ENCODE assay signal across 8 mouse cellular contexts in genomic region chr19:5770311-5770710, GRCm38 (mm10). TPM values are rescaled to one million over a fixed set of nuclear protein-coding genes. Genes with fewer than 3 reads are reported as not detected.
A peak's percentile ranks its signal among the peaks of the same experiment; 100 is the strongest.
DNase-seq lines count a peak whose midpoint lies in the region; ATAC-seq and TF ChIP-seq lines count a peak whose summit lies in the region.

No protein-coding gene starts in this region.

- no peaks in the 10 kb centered on the region for H3K9me3 ChIP-seq in heart, embryonic 11.5 days (replicated peaks; ENCODE audit: control insufficient read depth, low read length)
- no peaks in the 10 kb centered on the region for H3K9me3 ChIP-seq in ES-E14 (ENCODE audit: control insufficient read depth, insufficient read depth, low read depth, low read length)
- H3K9me3 ChIP-seq in forebrain, postnatal 0 days (ENCODE audit: low read length) = no peaks in the 10 kb centered on the region

- H3K27ac ChIP-seq in heart, embryonic 11.5 days (ENCODE audit: low read depth, low read length) = peak overlapping the region; percentile 88; the same call in 1 of the 2 replicates
- no peak overlapping the region for H3K27ac ChIP-seq in ES-E14 (ENCODE audit: insufficient read depth, low read depth, low read length, poor library complexity, severe bottlenecking)
- peak overlapping the region; percentile 79 for H3K27ac ChIP-seq in forebrain, postnatal 0 days (ENCODE audit: low read depth, low read length)

- no peak for ATAC-seq in heart, embryonic 11.5 days (replicated peaks; ENCODE audit: insufficient number of reproducible peaks, low FRiP score, low TSS enrichment)
- no peak for ATAC-seq in forebrain, postnatal 0 days

- H3K4me1 ChIP-seq in heart, embryonic 11.5 days (ENCODE audit: control insufficient read depth, insufficient read depth, low read length) = peaks cover 12% of the 10 kb centered on the region
- peaks cover 0 to 7% of the 10 kb centered on the region in 2 experiments; a peak in 2 of 4 replicates for H3K4me1 ChIP-seq in ES-E14 (ENCODE audit: control insufficient read depth in 2 of 2, insufficient read depth in 2 of 2, low read length in 2 of 2, poor library complexity in 1 of 2)
- peaks cover 9% of the 10 kb centered on the region for H3K4me1 ChIP-seq in forebrain, postnatal 0 days (ENCODE audit: insufficient read depth)

- DNase-seq in heart, adult 8-10 months (ENCODE audit: low spot score) = no peak
- DNase-seq in ES-E14 (ENCODE audit: low read depth, low spot score) = no peak
- DNase-seq in forebrain, postnatal 0 days = no peak
- peak; percentile 37 for DNase-seq in lung, postnatal 10 days
- DNase-seq in urinary bladder, postnatal 10 days (ENCODE audit: low spot score) = no peak
- no peak for DNase-seq in thymus, adult 18-20 months
- DNase-seq in embryo, embryonic 9.5 days (ENCODE audit: extremely low spot score) = no peak

- H3K4me2 ChIP-seq in heart, embryonic 11.5 days = peak overlapping the region; percentile 87
- H3K4me2 ChIP-seq in forebrain, postnatal 0 days (ENCODE audit: low read depth) = peak overlapping the region; percentile 65

- H3K9ac ChIP-seq in heart, embryonic 11.5 days (ENCODE audit: low read depth, low read length) = peak overlapping the region; percentile 87
- peak overlapping the region; percentile 78 for H3K9ac ChIP-seq in ES-E14 (ENCODE audit: insufficient read depth, low read depth, low read length, poor library complexity, severe bottlenecking)
- peak overlapping the region; percentile 84 for H3K9ac ChIP-seq in forebrain, postnatal 0 days

- peak overlapping the region; percentile 94 for H3K4me3 ChIP-seq in heart, embryonic 11.5 days (ENCODE audit: low read depth, low read length)
- peak overlapping the region; percentile 77 to 94 for H3K4me3 ChIP-seq in ES-E14 (ENCODE audit: insufficient read depth in 1 of 2, low read depth in 1 of 2, low read length in 2 of 2, poor library complexity in 1 of 2, severe bottlenecking in 1 of 2)
- H3K4me3 ChIP-seq in forebrain, postnatal 0 days (ENCODE audit: low read depth, low read length) = peak overlapping the region; percentile 66

- in situ Hi-C loops in ES-E14 (cut with MboI; ENCODE audit: low sequenced_read_pairs in 2 of 2, unreplicated experiment in 2 of 2) = no loop called here

- no peak for TF ChIP-seq CTCF in forebrain, postnatal 0 days (IDR thresholded peaks at IDR 0.05; ENCODE audit: low read depth)

- peaks cover 13% of the 10 kb centered on the region for H3K36me3 ChIP-seq in heart, embryonic 11.5 days (ENCODE audit: control insufficient read depth, insufficient read depth, low read length)
- H3K36me3 ChIP-seq in ES-E14 (ENCODE audit: control insufficient read depth, insufficient read depth, low read length, poor library complexity, severe bottlenecking) = peaks cover 8% of the 10 kb centered on the region
- peaks cover 30% of the 10 kb centered on the region for H3K36me3 ChIP-seq in forebrain, postnatal 0 days (ENCODE audit: insufficient read depth)

- no peaks in the 10 kb centered on the region for H3K27me3 ChIP-seq in heart, embryonic 11.5 days (ENCODE audit: control insufficient read depth, insufficient read depth, low read length)
- H3K27me3 ChIP-seq in forebrain, postnatal 0 days (ENCODE audit: insufficient read depth, low read length) = no peaks in the 10 kb centered on the region

- 43% methylated on average over 9 of the region's 9 CpGs for WGBS in heart, embryonic 11.5 days (ENCODE audit: insufficient replicate concordance)
- WGBS in forebrain, postnatal 0 days = 43% methylated on average over 9 of the region's 9 CpGs

TF ChIP-seq in ES-E14, 5 proteins besides CTCF, POLR2A, EP300 and RAD21:
- no peak for TF ChIP-seq ZC3H11A (IDR thresholded peaks at IDR 0.05; ENCODE audit: borderline replicate concordance, low read depth, low read length)
- no peak for TF ChIP-seq ZNF384 (IDR thresholded peaks at IDR 0.05; ENCODE audit: low read depth, low read length)
- TF ChIP-seq CHD2 (IDR thresholded peaks at IDR 0.05; ENCODE audit: low read depth, low read length) = no peak
- no peak for TF ChIP-seq HCFC1 (IDR thresholded peaks at IDR 0.05; ENCODE audit: borderline replicate concordance, insufficient read depth, low read length)
- TF ChIP-seq MAFK (IDR thresholded peaks at IDR 0.05; ENCODE audit: insufficient read depth, low read depth, low read length) = no peak
TF ChIP-seq in ES-E14: peak in this region for 0.

RNA-seq across cellular contexts. Expression of gene Scyl1, which starts 0.9 kb away (rescaled TPM):
- 54.8 and 59.4 TPM in 2 replicates for polyA plus RNA-seq in heart, embryonic 11.5 days (2014; fragmentation: Nextera tagmentation; extraction: Ambion mirVana)
- total RNA-seq in heart, adult 8-10 months (2022) = 10 to 100 TPM; 63.3 to 70.6 (median 67.2) TPM
- total RNA-seq in ES-E14 (2012; rRNA removed) = 55.6 and 80.8 TPM in 2 replicates
- total RNA-seq in forebrain, postnatal 0 days (2014; rRNA removed) = 79.8 and 98.1 TPM in 2 replicates
- polyA plus RNA-seq in forebrain, postnatal 0 days (2015; fragmentation: Nextera tagmentation; extraction: Ambion mirVana) = 62.7 and 68.8 TPM in 2 replicates

RNA-seq across cellular contexts. Expression of gene Ltbp3, which starts 29.6 kb away (rescaled TPM):
- 9.3 and 9.8 TPM in 2 replicates for polyA plus RNA-seq in heart, embryonic 11.5 days (2014; fragmentation: Nextera tagmentation; extraction: Ambion mirVana)
- 10 to 100 TPM; 28.2 to 33.1 (median 31.7) TPM for total RNA-seq in heart, adult 8-10 months (2022)
- 7.0 and 7.8 TPM in 2 replicates for total RNA-seq in ES-E14 (2012; rRNA removed)
- total RNA-seq in forebrain, postnatal 0 days (2014; rRNA removed) = 21.3 and 22.7 TPM in 2 replicates
- 5.9 and 12.4 TPM in 2 replicates for polyA plus RNA-seq in forebrain, postnatal 0 days (2015; fragmentation: Nextera tagmentation; extraction: Ambion mirVana)

RNA-seq across cellular contexts. Expression of gene Fam89b, which starts 40.9 kb away (rescaled TPM):
- 75.5 and 81.6 TPM in 2 replicates for polyA plus RNA-seq in heart, embryonic 11.5 days (2014; fragmentation: Nextera tagmentation; extraction: Ambion mirVana)
- total RNA-seq in heart, adult 8-10 months (2022) = 10 to 100 TPM; 22.8 to 26.9 (median 24.2) TPM
- 12.3 and 16.4 TPM in 2 replicates for total RNA-seq in ES-E14 (2012; rRNA removed)
- 169 and 172 TPM in 2 replicates for total RNA-seq in forebrain, postnatal 0 days (2014; rRNA removed)
- 165 and 200 TPM in 2 replicates for polyA plus RNA-seq in forebrain, postnatal 0 days (2015; fragmentation: Nextera tagmentation; extraction: Ambion mirVana)

RNA-seq across cellular contexts. Expression of gene Ehbp1l1, which starts 44.2 kb away (rescaled TPM):
- polyA plus RNA-seq in heart, embryonic 11.5 days (2014; fragmentation: Nextera tagmentation; extraction: Ambion mirVana) = 54.8 and 68.0 TPM in 2 replicates
- total RNA-seq in heart, adult 8-10 months (2022) = 100 to 1,000 TPM; 145 to 158 (median 149) TPM
- total RNA-seq in ES-E14 (2012; rRNA removed) = 9.0 and 16.4 TPM in 2 replicates
- 28.5 and 33.2 TPM in 2 replicates for total RNA-seq in forebrain, postnatal 0 days (2014; rRNA removed)
- polyA plus RNA-seq in forebrain, postnatal 0 days (2015; fragmentation: Nextera tagmentation; extraction: Ambion mirVana) = 41.3 and 53.0 TPM in 2 replicates
